22 mouse cellular contexts compared by ENCODE assay signal in the genomic region with DNA sequence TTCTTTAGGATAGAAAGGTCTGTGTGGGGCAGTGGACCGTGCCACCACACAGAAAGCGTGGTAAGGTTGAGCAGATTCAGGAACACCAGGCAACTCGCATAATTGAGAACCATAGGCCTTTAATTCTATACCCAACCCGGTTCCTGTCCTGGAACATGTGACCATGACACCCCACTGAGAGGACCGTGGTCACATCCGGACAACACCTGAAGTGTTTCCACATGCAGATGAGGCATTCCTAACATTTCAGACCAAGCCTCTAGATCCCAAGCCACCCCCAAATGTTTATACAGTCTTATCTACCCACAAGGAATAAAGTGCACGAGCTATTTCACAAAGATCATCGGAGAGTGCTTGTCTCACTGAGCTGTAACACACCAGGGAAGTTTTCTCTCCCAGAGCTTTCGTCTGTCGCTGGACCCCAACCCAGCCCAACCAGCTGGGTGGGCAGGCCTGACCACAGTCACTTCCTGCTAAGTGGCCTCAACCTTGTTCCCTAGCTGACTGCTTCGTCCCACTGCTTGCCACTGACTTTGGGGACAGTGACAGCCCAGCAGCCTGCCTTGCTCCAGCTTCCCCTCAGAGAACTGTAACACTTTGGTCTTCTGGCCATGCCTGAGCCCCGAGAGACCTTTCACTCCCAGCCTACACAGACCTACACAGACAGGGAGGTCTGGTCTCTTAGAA. TPM values are rescaled to one million over a fixed set of nuclear protein-coding genes. Genes with fewer than 3 reads are reported as not detected.
DNase-seq lines count a peak whose midpoint lies in the region; ATAC-seq lines count a peak whose summit lies in the region.
"Had no signal": no experiment of that assay in that cellular context is flagged by ENCODE, and none has a peak within 500 bp of the region (broad histone marks: within the 10 kb centered on the region; RNA-seq: fewer than 3 reads in every experiment).

No protein-coding gene starts in this region.

- H3K9ac ChIP-seq in heart, embryonic 12.5 days, result 0 out of 2 replicates have a peak overlapping the region, but pooled peaks have one; percentile 46
- H3K9ac ChIP-seq in limb, embryonic 12.5 days (replicated peaks), result no peak overlapping the region
- H3K9ac ChIP-seq: embryonic facial prominence, embryonic 15.5 days; liver, embryonic 13.5 days had no signal

- no peak overlapping the region for H3K27ac ChIP-seq in heart, embryonic 12.5 days (ENCODE audit: poor library complexity, severe bottlenecking)
- peak overlapping the region; percentile 46; the same call in 1 of the 2 replicates for H3K27ac ChIP-seq in limb, embryonic 12.5 days
- H3K27ac ChIP-seq: embryonic facial prominence, embryonic 15.5 days; forebrain, embryonic 10.5 days; hindbrain, embryonic 10.5 days; layer of hippocampus, adult 2 months; liver, embryonic 13.5 days had no signal

- H3K27me3 ChIP-seq in heart, embryonic 12.5 days (replicated peaks), result no peaks in the 10 kb centered on the region
- H3K27me3 ChIP-seq in limb, embryonic 12.5 days, result no peaks in the 10 kb centered on the region
- H3K27me3 ChIP-seq: embryonic facial prominence, embryonic 15.5 days; liver, embryonic 13.5 days had no signal

- ATAC-seq in heart, embryonic 12.5 days (ENCODE audit: insufficient number of reproducible peaks, low FRiP score), result no peak
- ATAC-seq in limb, embryonic 12.5 days (ENCODE audit: insufficient number of reproducible peaks, insufficient read depth, low FRiP score, low TSS enrichment, low read depth), result no peak
- ATAC-seq: activated CD4-positive, CD25-positive, alpha-beta regulatory T cell, adult 4 months; midbrain, embryonic 16.5 days had no signal

- no peaks in the 10 kb centered on the region for H3K36me3 ChIP-seq in heart, embryonic 12.5 days
- H3K36me3 ChIP-seq in limb, embryonic 12.5 days, result no peaks in the 10 kb centered on the region
- H3K36me3 ChIP-seq: embryonic facial prominence, embryonic 15.5 days; forebrain, embryonic 10.5 days; hindbrain, embryonic 10.5 days; liver, embryonic 13.5 days had no signal

- H3K4me2 ChIP-seq in heart, embryonic 12.5 days, result no peak overlapping the region
- no peak overlapping the region for H3K4me2 ChIP-seq in limb, embryonic 12.5 days
- H3K4me2 ChIP-seq: embryonic facial prominence, embryonic 15.5 days; liver, embryonic 13.5 days had no signal

- H3K4me3 ChIP-seq in heart, embryonic 12.5 days, result no peak overlapping the region
- no peak overlapping the region for H3K4me3 ChIP-seq in limb, embryonic 12.5 days (replicated peaks)
- H3K4me3 ChIP-seq: embryonic facial prominence, embryonic 15.5 days; forebrain, embryonic 10.5 days; hindbrain, embryonic 10.5 days; layer of hippocampus, adult 2 months; liver, embryonic 13.5 days; megakaryocyte, embryonic 14.5 days had no signal

- 48% methylated on average over 12 of the region's 12 CpGs for WGBS in heart, embryonic 12.5 days
- WGBS in limb, embryonic 12.5 days, result 66% methylated on average over 12 of the region's 12 CpGs

- intact Hi-C loops in heart, postnatal 10 days (cut with DNase I), result no loop called here
- intact Hi-C loops in gastrocnemius, postnatal 36 days (cut with DNase I), result loop anchor here (5.0 kb wide), 1 partner anchor 60 kb away; no protein-coding TSS in a partner anchor

- peaks cover 11% of the 10 kb centered on the region; the same call in 1 of the 2 replicates for H3K4me1 ChIP-seq in heart, embryonic 12.5 days (replicated peaks)
- H3K4me1 ChIP-seq in limb, embryonic 12.5 days (replicated peaks), result peaks cover 8% of the 10 kb centered on the region
- H3K4me1 ChIP-seq: embryonic facial prominence, embryonic 15.5 days; megakaryocyte, embryonic 14.5 days had no signal

- DNase-seq in heart, postnatal 10 days, result no peak
- peak; percentile 71 for DNase-seq in ES-CJ7 (ENCODE audit: low read depth, low spot score)
- DNase-seq in lung, postnatal 25 days (ENCODE audit: low spot score), result peak; percentile 24
- no peak for DNase-seq in right cerebral cortex, postnatal 4 days
- DNase-seq in gastrocnemius, postnatal 36 days, result no peak
- DNase-seq in gastrocnemius, adult 18-20 months (ENCODE audit: low spot score), result no peak
- DNase-seq: adrenal gland, postnatal 25 days; cerebellum, adult 8-10 months; gastrocnemius, postnatal 25 days; kidney, postnatal 10 days; left cerebral cortex, postnatal 4 days; liver, embryonic 13.5 days; thymus, postnatal 36 days had no signal

- H3K9me3 ChIP-seq in heart, embryonic 12.5 days (replicated peaks), result no peaks in the 10 kb centered on the region
- no peaks in the 10 kb centered on the region for H3K9me3 ChIP-seq in limb, embryonic 12.5 days
- H3K9me3 ChIP-seq: embryonic facial prominence, embryonic 15.5 days; forebrain, embryonic 10.5 days; hindbrain, embryonic 10.5 days; liver, embryonic 13.5 days had no signal

RNA-seq across cellular contexts. Expression of gene Ntpcr, which starts 47.9 kb away (rescaled TPM):
- polyA plus RNA-seq in heart, embryonic 12.5 days (2016; fragmentation: Nextera tagmentation; extraction: Ambion mirVana), result 24.5 and 25.3 TPM in 2 replicates
- 10 to 100 TPM; 16.6 to 19.5 TPM for total RNA-seq in heart, postnatal 10 days (2021)
- 24.8 and 25.5 TPM in 2 replicates for polyA plus RNA-seq in limb, embryonic 12.5 days (2016; fragmentation: Nextera tagmentation; extraction: Ambion mirVana)
- 10 to 100 TPM; 11.4 to 11.6 TPM for total RNA-seq in gastrocnemius, postnatal 36 days (2021)
- 10 to 100 TPM in 1 of 2 experiments, 1 to 10 TPM in 1; 9.9 to 10.2 TPM for total RNA-seq in gastrocnemius, adult 18-20 months (2021)

Comparison
In these comparisons a context has a peak if more than half of its experiments do, and no peak if none do; other contexts are left out.
1. DNase-seq: peak in ES-CJ7 (single experiment) and lung, postnatal 25 days (single experiment); none in heart, postnatal 10 days (0 of 2), right cerebral cortex, postnatal 4 days (single experiment), gastrocnemius, postnatal 36 days (0 of 2) and gastrocnemius, adult 18-20 months (single experiment).